24 mouse cellular contexts compared by ENCODE assay signal in the genomic region with DNA sequence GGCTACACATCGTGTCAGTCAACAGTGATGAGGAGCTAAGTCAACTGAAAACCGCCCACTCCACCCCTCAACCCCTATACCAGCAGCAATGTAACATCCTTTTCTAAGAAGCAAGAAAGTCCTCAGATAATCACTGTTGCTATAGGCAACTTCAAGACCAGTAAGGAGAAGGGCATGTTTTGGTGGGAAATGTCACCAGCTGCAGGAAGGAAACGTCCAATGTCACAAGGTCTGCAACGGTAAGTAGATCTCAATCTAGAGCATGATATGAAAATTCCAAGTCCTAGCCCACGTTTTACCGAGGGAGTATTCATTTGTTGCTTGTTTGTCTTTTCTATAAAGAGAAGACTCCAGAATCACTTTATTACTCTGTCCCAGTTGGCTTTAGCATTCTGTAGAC.
"Had no signal": no experiment of that assay in that cellular context is flagged by ENCODE, and none has a peak within 500 bp of the region (broad histone marks: within the 10 kb centered on the region; RNA-seq: fewer than 3 reads in every experiment).

No protein-coding gene starts in this region.

- H3K9ac ChIP-seq: embryonic facial prominence, embryonic 12.5 days; embryonic facial prominence, embryonic 13.5 days; embryonic facial prominence, embryonic 15.5 days; forebrain, embryonic 12.5 days; forebrain, embryonic 13.5 days; forebrain, embryonic 15.5 days; forebrain, postnatal 0 days had no signal

- H3K4me1 ChIP-seq: embryonic facial prominence, embryonic 12.5 days; forebrain, embryonic 13.5 days; forebrain, embryonic 15.5 days had no signal

- H3K27ac ChIP-seq: embryonic facial prominence, embryonic 10.5 days; embryonic facial prominence, embryonic 12.5 days; embryonic facial prominence, embryonic 13.5 days; embryonic facial prominence, embryonic 15.5 days; forebrain, embryonic 10.5 days; forebrain, embryonic 12.5 days; forebrain, embryonic 13.5 days; forebrain, embryonic 15.5 days; gastrocnemius, adult 2 months; heart, adult 2 months; heart, embryonic 10.5 days had no signal

- H3K4me3 ChIP-seq: embryonic facial prominence, embryonic 10.5 days; embryonic facial prominence, embryonic 12.5 days; embryonic facial prominence, embryonic 13.5 days; embryonic facial prominence, embryonic 15.5 days; erythroblast, embryonic 14.5 days; forebrain, embryonic 10.5 days; forebrain, embryonic 12.5 days; forebrain, embryonic 13.5 days; forebrain, embryonic 15.5 days; gastrocnemius, adult 2 months; heart, adult 2 months; heart, embryonic 10.5 days had no signal

- H3K9me3 ChIP-seq: embryonic facial prominence, embryonic 10.5 days; embryonic facial prominence, embryonic 12.5 days; embryonic facial prominence, embryonic 13.5 days; embryonic facial prominence, embryonic 15.5 days; forebrain, embryonic 10.5 days; forebrain, embryonic 12.5 days; forebrain, embryonic 13.5 days; forebrain, embryonic 15.5 days; heart, embryonic 10.5 days had no signal

- H3K36me3 ChIP-seq: embryonic facial prominence, embryonic 10.5 days; embryonic facial prominence, embryonic 12.5 days; embryonic facial prominence, embryonic 13.5 days; embryonic facial prominence, embryonic 15.5 days; forebrain, embryonic 12.5 days; heart, embryonic 10.5 days had no signal

- DNase-seq: cerebellum, postnatal 10 days; cerebellum, postnatal 14 days; cerebellum, postnatal 25 days; cerebellum, postnatal 36 days; embryo, embryonic 11 days; forebrain, postnatal 0 days; gastrocnemius, adult 2 months; gastrocnemius, postnatal 10 days; gastrocnemius, postnatal 14 days; gastrocnemius, postnatal 25 days; gastrocnemius, postnatal 36 days; heart, adult 11 months; heart, adult 18-20 months; heart, adult 2 months had no signal

- H3K27me3 ChIP-seq: embryonic facial prominence, embryonic 12.5 days; embryonic facial prominence, embryonic 13.5 days; embryonic facial prominence, embryonic 15.5 days; forebrain, embryonic 12.5 days; forebrain, embryonic 13.5 days; forebrain, embryonic 15.5 days had no signal
